In genomic region chr8:64176931-64177330, GRCm38 (mm10) we compare ENCODE assay signal across 28 mouse cellular contexts. TPM values are rescaled to one million over a fixed set of nuclear protein-coding genes. Genes with fewer than 3 reads are reported as not detected.
"Had no signal": no experiment of that assay in that cellular context is flagged by ENCODE, and none has a peak within 500 bp of the region (broad histone marks: within the 10 kb centered on the region; RNA-seq: fewer than 3 reads in every experiment).

No protein-coding gene starts in this region.

- H3K4me1 ChIP-seq: heart, embryonic 10.5 days; heart, embryonic 12.5 days; hindbrain, embryonic 10.5 days; hindbrain, embryonic 12.5 days; hindbrain, embryonic 15.5 days; kidney, embryonic 15.5 days; limb, embryonic 15.5 days; liver, embryonic 12.5 days had no signal

- H3K27me3 ChIP-seq: heart, embryonic 12.5 days; hindbrain, embryonic 12.5 days; hindbrain, embryonic 15.5 days; kidney, embryonic 15.5 days; limb, embryonic 13.5 days; limb, embryonic 15.5 days; liver, embryonic 12.5 days had no signal

- H3K27ac ChIP-seq: gastrocnemius, adult 2 months; heart, embryonic 10.5 days; hindbrain, embryonic 10.5 days; hindbrain, embryonic 12.5 days; hindbrain, embryonic 15.5 days; hindbrain, postnatal 0 days; kidney, embryonic 15.5 days; kidney, postnatal 0 days; limb, embryonic 13.5 days; limb, embryonic 15.5 days; liver, embryonic 12.5 days; liver, embryonic 14.5 days had no signal

- ATAC-seq: hindbrain, postnatal 0 days; intestine, embryonic 16.5 days; liver, embryonic 12.5 days had no signal

- H3K4me3 ChIP-seq: gastrocnemius, adult 2 months; heart, embryonic 10.5 days; heart, embryonic 12.5 days; hindbrain, embryonic 10.5 days; hindbrain, embryonic 12.5 days; hindbrain, embryonic 15.5 days; kidney, embryonic 15.5 days; limb, embryonic 13.5 days; limb, embryonic 15.5 days; liver, embryonic 12.5 days had no signal

- H3K9me3 ChIP-seq: heart, embryonic 10.5 days; heart, embryonic 12.5 days; hindbrain, embryonic 10.5 days; hindbrain, embryonic 12.5 days; hindbrain, embryonic 15.5 days; kidney, embryonic 15.5 days; limb, embryonic 13.5 days; limb, embryonic 15.5 days; liver, embryonic 12.5 days had no signal

- DNase-seq: gastrocnemius, adult 2 months; gastrocnemius, postnatal 10 days; gastrocnemius, postnatal 25 days; heart, adult 18-20 months; heart, postnatal 10 days; heart, postnatal 4 days; kidney, adult 11 months; kidney, adult 2 months; kidney, adult 9 months; kidney, postnatal 14 days; kidney, postnatal 36 days; layer of hippocampus, adult 9-11 months; layer of hippocampus, postnatal 36 days had no signal

- H3K36me3 ChIP-seq: heart, embryonic 10.5 days; heart, embryonic 12.5 days; hindbrain, embryonic 10.5 days; hindbrain, embryonic 12.5 days; hindbrain, embryonic 15.5 days; kidney, embryonic 15.5 days; limb, embryonic 13.5 days; limb, embryonic 15.5 days; liver, embryonic 12.5 days had no signal

- H3K9ac ChIP-seq: heart, embryonic 12.5 days; hindbrain, embryonic 12.5 days; hindbrain, embryonic 15.5 days; kidney, embryonic 15.5 days; limb, embryonic 13.5 days; limb, embryonic 15.5 days; liver, embryonic 12.5 days; liver, embryonic 14.5 days had no signal

- H3K4me2 ChIP-seq: heart, embryonic 12.5 days; hindbrain, embryonic 12.5 days; hindbrain, embryonic 15.5 days; kidney, embryonic 15.5 days; limb, embryonic 13.5 days; limb, embryonic 15.5 days; liver, embryonic 12.5 days had no signal

RNA-seq across cellular contexts. Expression of gene Tll1, which starts 29.1 kb away (rescaled TPM):
- total RNA-seq: granulocyte monocyte progenitor cell, adult 5-6 weeks had no signal
- polyA plus RNA-seq: liver, adult 2 months had no signal
